Mouse (Mus musculus) MEL (cell line): ENCODE data around the gene Copz1. TPM values are rescaled to one million over a fixed set of nuclear protein-coding genes. Genes with fewer than 3 reads are reported as not detected.
A peak's percentile ranks its signal among the peaks of the same experiment; 100 is the strongest.

Experiments used
- DNase-seq: peaks from one replicate; pipeline ENCODE4 v3.0.0; 2011; ENCODE audit warnings: low read depth, low spot score
- H3K27ac ChIP-seq: 2 replicates; pipeline ENCODE4 v1.5.1; 2012; ENCODE audit warnings: low read depth, mild to moderate bottlenecking, control low read depth, low read length, moderate library complexity; ENCODE audit not compliant: control insufficient read depth
- H3K27me3 ChIP-seq, 2 experiments: fragments of 150-350 bp in 1 of 2; sonication (generic) in 1 of 2; 2 replicates each; pipeline ENCODE4 v1.6.1; 2012; ENCODE audit warnings: low read length in 2 of 2, mild to moderate bottlenecking in 2 of 2, improper control_type of control experiment in 1 of 2, moderate library complexity in 1 of 2; ENCODE audit not compliant: insufficient read depth in 2 of 2, control insufficient read depth in 1 of 2
- H3K36me3 ChIP-seq, 2 experiments: 2 replicates each; pipeline ENCODE4 v1.6.1; 2012 to 2014; ENCODE audit warnings: low read length in 2 of 2, improper control_type of control experiment in 1 of 2, inconsistent platforms in 1 of 2, mild to moderate bottlenecking in 1 of 2; ENCODE audit not compliant: insufficient read depth in 2 of 2, control insufficient read depth in 1 of 2
- H3K4me1 ChIP-seq, 2 experiments: fragments of 150-350 bp in 1 of 2; sonication (generic) in 1 of 2; 2 replicates each; pipeline ENCODE4 v1.6.1; 2012; ENCODE audit warnings: low read length in 2 of 2, improper control_type of control experiment in 1 of 2, mild to moderate bottlenecking in 1 of 2; ENCODE audit not compliant: insufficient read depth in 2 of 2, control insufficient read depth in 1 of 2
- H3K4me3 ChIP-seq, 2 experiments: fragments of 150-350 bp in 1 of 2; sonication (generic) in 1 of 2; 2 replicates each; pipeline ENCODE4 v1.5.1; 2012; ENCODE audit warnings: low read depth in 2 of 2, low read length in 2 of 2, mild to moderate bottlenecking in 2 of 2, moderate library complexity in 2 of 2, control low read depth in 1 of 2, improper control_type of control experiment in 1 of 2; ENCODE audit not compliant: control insufficient read depth in 1 of 2, insufficient read depth in 1 of 2
- H3K79me2 ChIP-seq: 2 replicates; pipeline ENCODE4 v1.6.1; 2012; ENCODE audit warnings: mild to moderate bottlenecking, low read length, moderate library complexity; ENCODE audit not compliant: control insufficient read depth, poor library complexity, insufficient read depth
- H3K9ac ChIP-seq: 2 replicates; pipeline ENCODE4 v1.6.1; 2012; ENCODE audit warnings: low read depth, mild to moderate bottlenecking, control low read depth, low read length, moderate library complexity; ENCODE audit not compliant: control insufficient read depth, poor library complexity, severe bottlenecking
- H3K9me3 ChIP-seq: fragments of 150-350 bp; sonication (generic); replicated peaks from 2 replicates; pipeline ENCODE4 v1.6.1; 2012; ENCODE audit warnings: mild to moderate bottlenecking, low read length, improper control_type of control experiment, moderate library complexity; ENCODE audit not compliant: insufficient read depth
- BHLHE40 ChIP-seq: IDR thresholded peaks from 2 replicates; pipeline ENCODE4 v1.6.1; 2012; ENCODE audit warnings: low read depth, mild to moderate bottlenecking, inconsistent platforms, low read length, improper control_type of control experiment, borderline replicate concordance
- CHD1 ChIP-seq: IDR thresholded peaks from 2 replicates; pipeline ENCODE4 v1.6.1; 2012; ENCODE audit warnings: low read depth, mild to moderate bottlenecking, inconsistent platforms, low read length, improper control_type of control experiment
- CHD2 ChIP-seq: IDR thresholded peaks from 2 replicates; pipeline ENCODE4 v1.6.1; 2011; ENCODE audit warnings: low read length, improper control_type of control experiment
- CTCF ChIP-seq, 3 experiments: IDR thresholded peaks in 2 of 3; conservative IDR thresholded peaks in 1 of 3; 2 replicates each; pipeline ENCODE4 v1.5.1; 2011 to 2012; ENCODE audit warnings: low read length in 3 of 3, low read depth in 2 of 3, mild to moderate bottlenecking in 2 of 3, improper control_type of control experiment in 1 of 3, inconsistent platforms in 1 of 3, mixed read lengths in 1 of 3, moderate library complexity in 1 of 3; ENCODE audit not compliant: control insufficient read depth in 1 of 3, insufficient read depth in 1 of 3, poor library complexity in 1 of 3, severe bottlenecking in 1 of 3
- E2F4 ChIP-seq: IDR thresholded peaks from 2 replicates; pipeline ENCODE4 v1.6.1; 2011; ENCODE audit warnings: low read depth, low read length, improper control_type of control experiment, borderline replicate concordance
- ELF1 ChIP-seq: IDR thresholded peaks from 2 replicates; pipeline ENCODE4 v1.6.1; 2014; ENCODE audit warnings: low read depth, mild to moderate bottlenecking, inconsistent platforms, low read length, improper control_type of control experiment, moderate library complexity
- ETS1 ChIP-seq: IDR thresholded peaks from 2 replicates; pipeline ENCODE4 v1.6.1; 2012; ENCODE audit warnings: low read depth, mild to moderate bottlenecking, inconsistent platforms, low read length, improper control_type of control experiment, moderate library complexity
- GABPA ChIP-seq: IDR thresholded peaks from 2 replicates; pipeline ENCODE4 v1.6.1; 2012; ENCODE audit warnings: low read depth, mild to moderate bottlenecking, inconsistent platforms, low read length, improper control_type of control experiment, moderate library complexity
- GATA1 ChIP-seq: IDR thresholded peaks from 2 replicates; pipeline ENCODE4 v1.6.1; 2011; ENCODE audit warnings: low read depth, low read length, improper control_type of control experiment
- HCFC1 ChIP-seq: IDR thresholded peaks from 2 replicates; pipeline ENCODE4 v1.6.1; 2012; ENCODE audit warnings: low read depth, mild to moderate bottlenecking, inconsistent platforms, low read length, improper control_type of control experiment, moderate library complexity
- JUND ChIP-seq: IDR thresholded peaks from 2 replicates; pipeline ENCODE4 v1.6.1; 2011; ENCODE audit warnings: low read depth, mild to moderate bottlenecking, improper control_type of control experiment, low read length
- MAFK ChIP-seq: IDR thresholded peaks from 2 replicates; pipeline ENCODE4 v1.6.1; 2011; ENCODE audit warnings: low read depth, mild to moderate bottlenecking, low read length, improper control_type of control experiment, borderline replicate concordance
- MAX ChIP-seq: IDR thresholded peaks from 2 replicates; pipeline ENCODE4 v1.6.1; 2011; ENCODE audit warnings: low read length, improper control_type of control experiment
- MAZ ChIP-seq: IDR thresholded peaks from 2 replicates; pipeline ENCODE4 v1.6.1; 2012; ENCODE audit warnings: low read depth, mild to moderate bottlenecking, inconsistent platforms, low read length, improper control_type of control experiment
- MEF2A ChIP-seq: IDR thresholded peaks from 2 replicates; pipeline ENCODE4 v1.6.1; 2014; ENCODE audit warnings: low read depth, mild to moderate bottlenecking, inconsistent platforms, low read length, improper control_type of control experiment; ENCODE audit not compliant: poor library complexity, insufficient replicate concordance, severe bottlenecking; ENCODE audit errors: extremely low read depth
- MXI1 ChIP-seq: IDR thresholded peaks from 2 replicates; pipeline ENCODE4 v1.6.1; 2011; ENCODE audit warnings: mild to moderate bottlenecking, low read depth, low read length, improper control_type of control experiment
- MYB ChIP-seq: IDR thresholded peaks from 2 replicates; pipeline ENCODE4 v1.6.1; 2011; ENCODE audit warnings: mild to moderate bottlenecking, low read depth, low read length, improper control_type of control experiment
- MYC ChIP-seq: IDR thresholded peaks from 2 replicates; pipeline ENCODE4 v1.6.1; 2011; ENCODE audit warnings: low read depth, mild to moderate bottlenecking, low read length, improper control_type of control experiment, moderate library complexity
- NELFE ChIP-seq: IDR thresholded peaks from 2 replicates; pipeline ENCODE4 v1.6.1; 2011; ENCODE audit warnings: low read depth, low read length, improper control_type of control experiment
- NRF1 ChIP-seq: IDR thresholded peaks from 2 replicates; pipeline ENCODE4 v1.6.1; 2014; ENCODE audit warnings: low read depth, mild to moderate bottlenecking, inconsistent platforms, low read length, improper control_type of control experiment, moderate library complexity; ENCODE audit not compliant: poor library complexity, insufficient read depth, severe bottlenecking
- POLR2A ChIP-seq, 2 experiments: IDR thresholded peaks; 2 replicates each; pipeline ENCODE4 v1.6.1; 2011 to 2012; ENCODE audit warnings: low read length in 2 of 2, mild to moderate bottlenecking in 2 of 2, control low read depth in 1 of 2, improper control_type of control experiment in 1 of 2, low read depth in 1 of 2, moderate library complexity in 1 of 2; ENCODE audit not compliant: control insufficient read depth in 1 of 2, insufficient read depth in 1 of 2, poor library complexity in 1 of 2
- POLR2AphosphoS2 ChIP-seq: IDR thresholded peaks from 2 replicates; pipeline ENCODE4 v1.6.1; 2011; ENCODE audit warnings: low read length, improper control_type of control experiment
- POLR2AphosphoS5 ChIP-seq: IDR thresholded peaks from 2 replicates; pipeline ENCODE4 v1.6.1; 2012; ENCODE audit warnings: low read depth, borderline replicate concordance, mild to moderate bottlenecking, inconsistent platforms, low read length, moderate library complexity, mixed read lengths
- RAD21 ChIP-seq: IDR thresholded peaks from 2 replicates; pipeline ENCODE4 v1.6.1; 2011; ENCODE audit warnings: mild to moderate bottlenecking, low read depth, low read length, improper control_type of control experiment
- RCOR1 ChIP-seq: IDR thresholded peaks from 2 replicates; pipeline ENCODE4 v1.6.1; 2012; ENCODE audit warnings: low read depth, mild to moderate bottlenecking, inconsistent platforms, low read length, improper control_type of control experiment
- SIN3A ChIP-seq: IDR thresholded peaks from 2 replicates; pipeline ENCODE4 v1.6.1; 2012; ENCODE audit warnings: low read length, improper control_type of control experiment, inconsistent platforms
- SMC3 ChIP-seq: IDR thresholded peaks from 2 replicates; pipeline ENCODE4 v1.6.1; 2011; ENCODE audit warnings: low read depth, low read length, improper control_type of control experiment
- TAL1 ChIP-seq: IDR thresholded peaks from 2 replicates; pipeline ENCODE4 v1.6.1; 2012; ENCODE audit warnings: mild to moderate bottlenecking, inconsistent platforms, low read length, moderate library complexity, mixed read lengths
- TBP ChIP-seq: IDR thresholded peaks from 2 replicates; pipeline ENCODE4 v1.8.0; 2011; ENCODE audit warnings: low read depth, low read length, improper control_type of control experiment
- TCF12 ChIP-seq: IDR thresholded peaks from 2 replicates; pipeline ENCODE4 v1.6.1; 2014; ENCODE audit warnings: low read depth, mild to moderate bottlenecking, inconsistent platforms, low read length, improper control_type of control experiment, moderate library complexity
- UBTF ChIP-seq: IDR thresholded peaks from 2 replicates; pipeline ENCODE4 v1.6.1; 2012; ENCODE audit warnings: low read depth, mild to moderate bottlenecking, inconsistent platforms, low read length, improper control_type of control experiment, moderate library complexity, borderline replicate concordance; ENCODE audit not compliant: insufficient read depth
- USF1 ChIP-seq: IDR thresholded peaks from 2 replicates; pipeline ENCODE4 v1.6.1; 2014; ENCODE audit warnings: low read depth, mild to moderate bottlenecking, inconsistent platforms, low read length, improper control_type of control experiment, moderate library complexity
- USF2 ChIP-seq, 2 experiments: IDR thresholded peaks; 2 replicates each; pipeline ENCODE4 v1.6.1; 2011 to 2012; ENCODE audit warnings: improper control_type of control experiment in 2 of 2, low read length in 2 of 2, borderline replicate concordance in 1 of 2, inconsistent platforms in 1 of 2, low read depth in 1 of 2, mild to moderate bottlenecking in 1 of 2; ENCODE audit not compliant: insufficient read depth in 1 of 2
- ZC3H11A ChIP-seq: IDR thresholded peaks from 2 replicates; pipeline ENCODE4 v1.6.1; 2012; ENCODE audit warnings: low read depth, mild to moderate bottlenecking, inconsistent platforms, low read length, improper control_type of control experiment
- ZKSCAN1 ChIP-seq: IDR thresholded peaks from 2 replicates; pipeline ENCODE4 v1.6.1; 2012; ENCODE audit warnings: low read depth, mild to moderate bottlenecking, inconsistent platforms, low read length, improper control_type of control experiment, moderate library complexity
- ZMIZ1 ChIP-seq: IDR thresholded peaks from 2 replicates; pipeline ENCODE4 v1.6.1; 2012; ENCODE audit warnings: low read depth, mild to moderate bottlenecking, inconsistent platforms, low read length, improper control_type of control experiment, moderate library complexity
- ZNF384 ChIP-seq: IDR thresholded peaks from 2 replicates; pipeline ENCODE4 v1.6.1; 2012; ENCODE audit warnings: low read depth, mild to moderate bottlenecking, inconsistent platforms, low read length, improper control_type of control experiment
- polyA plus RNA-seq, 2 experiments: library from polyadenylated mRNA; stranded (reverse) in 1 of 2; unstranded in 1 of 2; fragments of >175 nt in 1 of 2; fragments of >200 nt in 1 of 2; gene quantifications; 2 replicates each; pipeline versions ENCODE4 v1.2.1 to v1.2.4; 2012; ENCODE audit warnings: low replicate concordance in 2 of 2, low read depth in 1 of 2; ENCODE audit not compliant: insufficient read length in 2 of 2, insufficient read depth in 1 of 2, missing spikeins in 1 of 2
- total RNA-seq: library from RNA; depleted of rRNA; stranded (reverse); fragments of 300-350 nt; gene quantifications from 2 replicates; pipeline ENCODE4 v1.2.3, GENCODE M21; 2012

Copz1 gene
- total and polyA plus RNA-seq, 3 experiments: 46.7 to 822 (median 117) TPM

- DNase-seq: peak; percentile 84
- Histone ChIP-seq H3K9me3 (no peaks in the 10 kb centered on the region), H3K4me1 (peaks cover 0 to 16% of the 10 kb centered on the region in 2 experiments; a peak in 3 of 4 replicates), H3K79me2 (peaks cover 15% of the 10 kb centered on the region), H3K4me3 (no peak overlapping the region)
- TF ChIP-seq JUND (no peak), CTCF (IDR thresholded peaks at IDR 0.05 in 2 of 3, conservative IDR thresholded peaks at IDR 0.05 in 1 of 3; ENCODE audit: control insufficient read depth in 1 of 3, insufficient read depth in 1 of 3, low read depth in 2 of 3, low read length in 3 of 3, poor library complexity in 1 of 3, severe bottlenecking in 1 of 3) (peak; percentile 36 to 72 (median 50)), GATA1 (no peak), POLR2AphosphoS2 (no peak), NRF1 (no peak), MYB (no peak), ZNF384 (no peak), CHD1 (no peak), RAD21 (peak; percentile 70), ZMIZ1 (no peak), SIN3A (0 out of 2 replicates have a peak, but pooled peaks have one; percentile 16), POLR2AphosphoS5 (no peak), GABPA (no peak), E2F4 (no peak), MAFK (no peak), RCOR1 (no peak), NELFE (no peak), TCF12 (no peak), UBTF (no peak), SMC3 (peak; percentile 51), USF1 (no peak), MYC (no peak), USF2 (IDR thresholded peaks at IDR 0.05; ENCODE audit: borderline replicate concordance in 1 of 2, insufficient read depth in 1 of 2, low read depth in 1 of 2, low read length in 2 of 2) (no peak), HCFC1 (no peak), MXI1 (no peak), MAX (no peak), BHLHE40 (no peak), TAL1 (no peak), ZKSCAN1 (no peak), ZC3H11A (peak; percentile 38; the same call in 1 of the 2 replicates), TBP (no peak), ETS1 (no peak), MAZ (no peak), CHD2 (no peak), ELF1 (no peak), MEF2A (no peak), POLR2A (IDR thresholded peaks at IDR 0.05; ENCODE audit: control insufficient read depth in 1 of 2, insufficient read depth in 1 of 2, low read depth in 1 of 2, low read length in 2 of 2, poor library complexity in 1 of 2) (no peak)
- TF ChIP-seq, all 39 proteins: peak for 5
- Histone ChIP-seq H3K9ac (no peak overlapping the region), H3K27ac (no peak overlapping the region), H3K27me3 (no peaks in the 10 kb centered on the region), H3K36me3 (peaks cover 6 to 12% of the 10 kb centered on the region in 2 experiments)
These were observed 69.9 kb downstream of the Copz1 start for GRCm38 (mm10) chr15:103342415-103342814.
